ENCODE assay signal across 22 mouse cellular contexts in genomic region chr5:3873485-3873884, GRCm38 (mm10). TPM values are rescaled to one million over a fixed set of nuclear protein-coding genes. Genes with fewer than 3 reads are reported as not detected.
DNase-seq lines count a peak whose midpoint lies in the region; ATAC-seq and TF ChIP-seq lines count a peak whose summit lies in the region.
"Had no signal": no experiment of that assay in that cellular context is flagged by ENCODE, and none has a peak within 500 bp of the region (broad histone marks: within the 10 kb centered on the region; RNA-seq: fewer than 3 reads in every experiment).

No protein-coding gene starts in this region.

- no peak overlapping the region for H3K4me2 ChIP-seq in forebrain, embryonic 14.5 days (ENCODE audit: low read length)
- H3K4me2 ChIP-seq in forebrain, embryonic 12.5 days = no peak overlapping the region
- H3K4me2 ChIP-seq in kidney, embryonic 15.5 days = no peak overlapping the region
- H3K4me2 ChIP-seq: heart, embryonic 13.5 days; hindbrain, embryonic 12.5 days had no signal

- no peak overlapping the region for H3K4me3 ChIP-seq in forebrain, embryonic 14.5 days (ENCODE audit: low read depth, low read length)
- no peak overlapping the region for H3K4me3 ChIP-seq in forebrain, embryonic 12.5 days (replicated peaks)
- H3K4me3 ChIP-seq in kidney, embryonic 15.5 days (replicated peaks) = no peak overlapping the region
- H3K4me3 ChIP-seq: embryonic facial prominence, embryonic 10.5 days; heart, embryonic 13.5 days; hindbrain, embryonic 12.5 days had no signal

- TF ChIP-seq CTCF in brain, embryonic 14.5 days (IDR thresholded peaks at IDR 0.05; ENCODE audit: borderline replicate concordance, extremely low read depth, insufficient read depth, insufficient read length) = no peak

- H3K9me3 ChIP-seq in forebrain, embryonic 14.5 days (replicated peaks; ENCODE audit: control insufficient read depth, low read length) = no peaks in the 10 kb centered on the region
- H3K9me3 ChIP-seq in forebrain, embryonic 12.5 days = no peaks in the 10 kb centered on the region
- H3K9me3 ChIP-seq in kidney, embryonic 15.5 days (replicated peaks) = no peaks in the 10 kb centered on the region
- H3K9me3 ChIP-seq: embryonic facial prominence, embryonic 10.5 days; heart, embryonic 13.5 days; hindbrain, embryonic 12.5 days had no signal

- no peak for TF ChIP-seq POLR2A in brain, embryonic 14.5 days (IDR thresholded peaks at IDR 0.05; ENCODE audit: borderline replicate concordance, extremely low read depth, insufficient read depth, insufficient read length, poor library complexity, severe bottlenecking)

- H3K36me3 ChIP-seq in forebrain, embryonic 14.5 days (ENCODE audit: control insufficient read depth, insufficient read depth, low read length) = no peaks in the 10 kb centered on the region
- H3K36me3 ChIP-seq in forebrain, embryonic 12.5 days (replicated peaks) = no peaks in the 10 kb centered on the region
- H3K36me3 ChIP-seq in kidney, embryonic 15.5 days = no peaks in the 10 kb centered on the region
- H3K36me3 ChIP-seq: embryonic facial prominence, embryonic 10.5 days; heart, embryonic 13.5 days; hindbrain, embryonic 12.5 days had no signal

- no peaks in the 10 kb centered on the region for H3K27me3 ChIP-seq in forebrain, embryonic 14.5 days (replicated peaks; ENCODE audit: control insufficient read depth, insufficient read depth, low read length)
- no peaks in the 10 kb centered on the region for H3K27me3 ChIP-seq in forebrain, embryonic 12.5 days
- no peaks in the 10 kb centered on the region for H3K27me3 ChIP-seq in kidney, embryonic 15.5 days
- H3K27me3 ChIP-seq: heart, embryonic 13.5 days; hindbrain, embryonic 12.5 days had no signal

- H3K9ac ChIP-seq in forebrain, embryonic 14.5 days (ENCODE audit: low read length) = no peak overlapping the region
- no peak overlapping the region for H3K9ac ChIP-seq in forebrain, embryonic 12.5 days
- H3K9ac ChIP-seq in kidney, embryonic 15.5 days = no peak overlapping the region
- H3K9ac ChIP-seq: heart, embryonic 13.5 days; hindbrain, embryonic 12.5 days had no signal

- no peak overlapping the region for H3K27ac ChIP-seq in forebrain, embryonic 14.5 days (ENCODE audit: low read depth, low read length)
- no peak overlapping the region for H3K27ac ChIP-seq in forebrain, embryonic 12.5 days
- no peak overlapping the region for H3K27ac ChIP-seq in kidney, embryonic 15.5 days
- H3K27ac ChIP-seq: embryonic facial prominence, embryonic 10.5 days; heart, embryonic 13.5 days; hindbrain, embryonic 12.5 days had no signal

- no peaks in the 10 kb centered on the region for H3K4me1 ChIP-seq in forebrain, embryonic 14.5 days (ENCODE audit: control insufficient read depth, insufficient read depth, low read length)
- no peaks in the 10 kb centered on the region for H3K4me1 ChIP-seq in forebrain, embryonic 12.5 days
- no peaks in the 10 kb centered on the region for H3K4me1 ChIP-seq in kidney, embryonic 15.5 days
- H3K4me1 ChIP-seq: embryonic facial prominence, embryonic 10.5 days; hindbrain, embryonic 12.5 days had no signal

- peak; percentile 18 for DNase-seq in forebrain, embryonic 14.5 days (ENCODE audit: low spot score)
- DNase-seq in 416B (ENCODE audit: low read depth) = peak; percentile 36
- peak; percentile 68 for DNase-seq in Muller cell, postnatal 12 days (ENCODE audit: inconsistent ontology term)
- peak; percentile 38 for DNase-seq in brain, embryonic 14.5 days (ENCODE audit: low read depth)
- no peak for DNase-seq in spleen, postnatal 14 days (ENCODE audit: low spot score in 2 of 2)
- DNase-seq in kidney, postnatal 14 days = no peak
- DNase-seq: adrenal gland, postnatal 10 days; cerebellum, adult 18-20 months; cerebellum, adult 9-11 months; cerebellum, postnatal 36 days; gastrocnemius, postnatal 25 days; heart, postnatal 4 days; kidney, adult 11 months had no signal

- no peak for ATAC-seq in forebrain, embryonic 14.5 days
- no peak for ATAC-seq in forebrain, embryonic 12.5 days (ENCODE audit: low FRiP score)
- no peak for ATAC-seq in kidney, embryonic 15.5 days (replicated peaks; ENCODE audit: low FRiP score)
- ATAC-seq: CD4-positive, CD25-positive, alpha-beta regulatory T cell, adult 4 months; forebrain, embryonic 16.5 days; hindbrain, embryonic 16.5 days; inflammation-experienced regulatory T-cells, adult 6 months had no signal

- 69% methylated on average over 3 of the region's 3 CpGs for WGBS in forebrain, embryonic 14.5 days
- 72% methylated on average over 3 of the region's 3 CpGs for WGBS in forebrain, embryonic 12.5 days
- WGBS in kidney, embryonic 15.5 days = 88% methylated on average over 3 of the region's 3 CpGs

RNA-seq across cellular contexts. Expression of gene Mterf1a, which starts 20.2 kb away (rescaled TPM):
- polyA plus RNA-seq in forebrain, embryonic 14.5 days (2014; fragmentation: Nextera tagmentation; extraction: Ambion mirVana) = 9.3 and 10.2 TPM in 2 replicates
- polyA plus RNA-seq in forebrain, embryonic 12.5 days (2016; fragmentation: Nextera tagmentation; extraction: Ambion mirVana) = 9.3 and 12.5 TPM in 2 replicates
- polyA plus RNA-seq in brain, embryonic 14.5 days (2012; rRNA removed) = 5.2 and 6.1 TPM in 2 replicates
- polyA plus RNA-seq in kidney, embryonic 15.5 days (2015; fragmentation: Nextera tagmentation; extraction: Ambion mirVana) = 7.8 and 9.9 TPM in 2 replicates

RNA-seq across cellular contexts. Expression of gene Lrrd1, which starts 28.5 kb away (rescaled TPM):
- polyA plus RNA-seq in forebrain, embryonic 14.5 days (2014; fragmentation: Nextera tagmentation; extraction: Ambion mirVana) = 0.15 and 0.23 TPM in 2 replicates
- 0.06 and 0.10 TPM in 2 replicates for polyA plus RNA-seq in forebrain, embryonic 12.5 days (2016; fragmentation: Nextera tagmentation; extraction: Ambion mirVana)
- polyA plus RNA-seq in brain, embryonic 14.5 days (2012; rRNA removed) = 0.05 and 0.11 TPM in 2 replicates
- 0.09 TPM in 1 of 2 replicates, not detected in the other for polyA plus RNA-seq in kidney, embryonic 15.5 days (2015; fragmentation: Nextera tagmentation; extraction: Ambion mirVana)

RNA-seq across cellular contexts. Expression of gene Akap9, which starts 54.4 kb away (rescaled TPM):
- 198 and 256 TPM in 2 replicates for polyA plus RNA-seq in forebrain, embryonic 14.5 days (2014; fragmentation: Nextera tagmentation; extraction: Ambion mirVana)
- 295 and 296 TPM in 2 replicates for polyA plus RNA-seq in forebrain, embryonic 12.5 days (2016; fragmentation: Nextera tagmentation; extraction: Ambion mirVana)
- polyA plus RNA-seq in brain, embryonic 14.5 days (2012; rRNA removed) = 61.0 and 79.1 TPM in 2 replicates
- 124 and 126 TPM in 2 replicates for polyA plus RNA-seq in kidney, embryonic 15.5 days (2015; fragmentation: Nextera tagmentation; extraction: Ambion mirVana)

Comparison
In these comparisons a context has a peak if more than half of its experiments do, and no peak if none do; other contexts are left out.
1. DNase-seq: peak in forebrain, embryonic 14.5 days (single experiment), 416B (single experiment), Muller cell, postnatal 12 days (single experiment) and brain, embryonic 14.5 days (single experiment); none in spleen, postnatal 14 days (0 of 2) and kidney, postnatal 14 days (single experiment).